Mouse (Mus musculus): Measurements from ENCODE around the gene Kdm4d. TPM values are rescaled to one million over a fixed set of nuclear protein-coding genes. Genes with fewer than 3 reads are reported as not detected.
"Not testable (repeated sequence)": the region's sequence is repeated elsewhere in the genome, so short reads cannot be mapped to it uniquely, and the experiment has no call there.

Kdm4d gene
- polyA plus RNA-seq, 1 experiment: 0.22 TPM

DNA sequence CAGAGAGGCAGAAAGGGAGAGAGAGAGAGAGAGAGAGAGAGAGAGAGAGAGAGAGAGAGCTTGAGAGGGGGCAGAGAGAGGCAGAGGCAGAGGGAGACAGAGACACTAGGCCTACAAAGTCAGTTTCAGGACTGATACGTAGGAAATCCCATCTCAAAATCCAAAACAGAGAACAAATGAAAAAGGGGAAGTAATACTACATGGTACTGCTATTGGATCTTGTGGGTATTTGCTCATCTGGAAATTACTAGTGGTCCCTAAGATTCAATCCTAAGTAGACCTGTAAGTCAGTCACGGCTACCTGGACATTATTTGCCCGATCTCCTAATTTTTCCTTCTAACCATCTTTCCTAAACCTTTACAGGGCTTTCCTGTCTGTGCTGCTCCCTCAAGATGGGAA lies 44.0 kb downstream of the Kdm4d start:
- 71% methylated on average over 3 of the region's 3 CpGs for WGBS
- no peak for DNase-seq
- no peak for TF ChIP-seq CTCF (IDR thresholded peaks at IDR 0.05; ENCODE audit: borderline replicate concordance, control insufficient read depth, extremely low read depth, insufficient read depth, low read length, poor library complexity)
- no peak for TF ChIP-seq POLR2A (IDR thresholded peaks at IDR 0.05; ENCODE audit: control insufficient read depth, extremely low read depth, insufficient read depth, low read length, poor library complexity)
- Histone ChIP-seq H3K4me1 (replicated peaks; ENCODE audit: control insufficient read depth, insufficient read depth, low read length) (no peaks in the 10 kb centered on the region), H3K27ac (ENCODE audit: control insufficient read depth, insufficient read depth, low read length) (no peak overlapping the region), H3K27me3 (ENCODE audit: control insufficient read depth, insufficient read depth, low read length) (no peaks in the 10 kb centered on the region), H3K36me3 (ENCODE audit: control insufficient read depth, insufficient read depth, low read length) (no peaks in the 10 kb centered on the region), H3K4me3 (ENCODE audit: control insufficient read depth, insufficient read depth, low read length) (no peak overlapping the region)

GRCm38 (mm10) chr9:14451120-14451519 lies 49.2 kb downstream of the Kdm4d start:
- not testable (repeated sequence) for H3K27me3 ChIP-seq (ENCODE audit: control insufficient read depth, insufficient read depth, low read length); H3K36me3 ChIP-seq (ENCODE audit: control insufficient read depth, insufficient read depth, low read length); H3K4me3 ChIP-seq (ENCODE audit: control insufficient read depth, insufficient read depth, low read length); H3K4me1 ChIP-seq (replicated peaks; ENCODE audit: control insufficient read depth, insufficient read depth, low read length); H3K27ac ChIP-seq (ENCODE audit: control insufficient read depth, insufficient read depth, low read length)
- 63% methylated on average over 8 of the region's 8 CpGs for WGBS
- DNase-seq: peak; percentile 2

- 97% methylated on average over 2 of the region's 2 CpGs for WGBS
- not testable (repeated sequence) for H3K4me3 ChIP-seq (ENCODE audit: control insufficient read depth, insufficient read depth, low read length); H3K4me1 ChIP-seq (replicated peaks; ENCODE audit: control insufficient read depth, insufficient read depth, low read length); H3K27me3 ChIP-seq (ENCODE audit: control insufficient read depth, insufficient read depth, low read length); H3K36me3 ChIP-seq (ENCODE audit: control insufficient read depth, insufficient read depth, low read length); DNase-seq; H3K27ac ChIP-seq (ENCODE audit: control insufficient read depth, insufficient read depth, low read length)
Observed at GRCm38 (mm10) chr9:14447086-14447485, 53.2 kb downstream of the Kdm4d start.

- DNase-seq: no peak
- Histone ChIP-seq H3K36me3 (ENCODE audit: control insufficient read depth, insufficient read depth, low read length) (no peaks in the 10 kb centered on the region), H3K27ac (ENCODE audit: control insufficient read depth, insufficient read depth, low read length) (no peak overlapping the region), H3K27me3 (ENCODE audit: control insufficient read depth, insufficient read depth, low read length) (no peaks in the 10 kb centered on the region), H3K4me1 (replicated peaks; ENCODE audit: control insufficient read depth, insufficient read depth, low read length) (no peaks in the 10 kb centered on the region), H3K4me3 (ENCODE audit: control insufficient read depth, insufficient read depth, low read length) (no peak overlapping the region)
- TF ChIP-seq CTCF (IDR thresholded peaks at IDR 0.05; ENCODE audit: borderline replicate concordance, control insufficient read depth, extremely low read depth, insufficient read depth, low read length, poor library complexity) (no peak), POLR2A (IDR thresholded peaks at IDR 0.05; ENCODE audit: control insufficient read depth, extremely low read depth, insufficient read depth, low read length, poor library complexity) (no peak)
- 94% methylated on average over 1 of the region's 1 CpGs for WGBS
Observed at GRCm38 (mm10) chr9:14440347-14440746, 59.9 kb downstream of the Kdm4d start.

DNA sequence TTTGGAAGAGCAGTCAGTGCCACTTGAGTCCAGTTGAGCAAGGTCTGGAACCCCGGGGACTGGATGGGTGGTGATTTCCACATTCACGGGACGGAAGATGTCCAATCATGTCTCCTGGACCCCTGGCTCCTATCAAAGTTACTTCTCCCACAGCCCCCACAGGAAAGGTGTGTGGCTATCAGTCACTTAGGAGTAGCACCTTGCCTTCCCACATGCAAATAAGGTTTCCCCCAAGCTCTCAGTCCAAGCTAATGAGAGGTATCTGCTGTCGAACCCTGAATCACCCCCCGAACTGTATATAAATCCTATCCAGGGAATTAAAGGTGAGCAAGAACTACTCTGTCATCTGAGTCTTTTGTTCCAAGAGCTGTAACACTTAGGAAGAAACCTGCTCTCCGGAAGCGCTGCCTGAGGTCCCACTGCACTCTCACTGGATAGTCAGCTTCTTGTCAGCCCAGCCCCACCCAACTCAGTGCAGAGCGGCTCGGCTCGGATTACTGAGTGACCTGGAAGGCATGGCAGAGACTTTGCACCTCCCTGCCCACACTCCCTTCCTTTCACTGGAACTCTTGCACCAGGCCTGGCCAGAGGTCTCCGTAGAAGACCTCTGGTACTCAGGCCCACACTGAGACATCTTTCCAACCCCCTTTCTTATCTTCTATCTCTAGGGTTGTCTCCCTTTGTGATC lies 66.9 kb downstream of the Kdm4d start:
- 79% methylated on average over 11 of the region's 11 CpGs for WGBS
- H3K27me3 ChIP-seq (ENCODE audit: control insufficient read depth, insufficient read depth, low read length): no peaks in the 10 kb centered on the region
- no peak overlapping the region for H3K4me3 ChIP-seq (ENCODE audit: control insufficient read depth, insufficient read depth, low read length)
- DNase-seq: no peak
- H3K27ac ChIP-seq (ENCODE audit: control insufficient read depth, insufficient read depth, low read length): no peak overlapping the region
- H3K4me1 ChIP-seq (replicated peaks; ENCODE audit: control insufficient read depth, insufficient read depth, low read length): no peaks in the 10 kb centered on the region
- TF ChIP-seq CTCF (IDR thresholded peaks at IDR 0.05; ENCODE audit: borderline replicate concordance, control insufficient read depth, extremely low read depth, insufficient read depth, low read length, poor library complexity) (no peak), POLR2A (IDR thresholded peaks at IDR 0.05; ENCODE audit: control insufficient read depth, extremely low read depth, insufficient read depth, low read length, poor library complexity) (no peak)
- no peaks in the 10 kb centered on the region for H3K36me3 ChIP-seq (ENCODE audit: control insufficient read depth, insufficient read depth, low read length)

Other genes with a start within 250 kb of the Kdm4d start
- gene Sesn3, start 225.4 kb downstream of the Kdm4d start, polyA plus RNA-seq (2012; rRNA removed): 23.6 and 55.7 TPM in 2 replicates
- 62.3 and 64.2 TPM in 2 replicates for gene Endod1, start 119.0 kb downstream of the Kdm4d start, polyA plus RNA-seq (2012; rRNA removed)
- gene Cwc15, start 135 bp upstream of the Kdm4d start, polyA plus RNA-seq (2012; rRNA removed): 12.3 and 12.6 TPM in 2 replicates
- 11.1 and 14.5 TPM in 2 replicates for gene Amotl1, start 144.6 kb upstream of the Kdm4d start, polyA plus RNA-seq (2012; rRNA removed)
- 1.0 and 1.1 TPM in 2 replicates for gene Piwil4, start 240.3 kb upstream of the Kdm4d start, polyA plus RNA-seq (2012; rRNA removed)